Mouse (Mus musculus): ENCODE results near the gene Il1b. TPM values are rescaled to one million over a fixed set of nuclear protein-coding genes. Genes with fewer than 3 reads are reported as not detected.
A peak's percentile ranks its signal among the peaks of the same experiment; 100 is the strongest.

Gene Il1b
- total and polyA plus RNA-seq, 2 experiments from 2014 or later = 0.33 TPM; not detected in 1

DNA sequence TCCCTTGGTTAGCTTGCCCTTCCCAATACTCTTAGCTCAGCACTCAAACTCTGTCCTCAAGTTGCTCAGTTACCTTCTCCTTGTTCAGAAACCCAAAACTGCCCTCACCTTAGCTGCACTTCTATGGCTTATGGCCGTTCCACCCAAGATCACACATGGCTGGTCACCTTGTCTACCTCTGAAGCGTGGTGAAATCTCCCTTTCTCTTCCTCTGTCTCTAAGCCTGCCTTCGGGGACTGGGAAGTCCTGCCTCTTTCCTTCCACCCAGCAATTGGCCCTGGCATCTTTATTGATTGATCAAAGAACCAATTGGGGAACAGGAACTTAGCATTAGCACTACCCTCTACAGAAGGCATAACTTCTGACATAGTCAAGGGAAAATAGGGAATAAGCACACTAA, 27.2 kb upstream of the Il1b start:
- Histone ChIP-seq H3K9me3 (ENCODE audit: low read length) (no peaks in the 10 kb centered on the region), H3K36me3 (ENCODE audit: insufficient read depth, low read length) (no peaks in the 10 kb centered on the region), H3K27ac (ENCODE audit: low read depth, low read length) (no peak overlapping the region), H3K4me2 (ENCODE audit: low read depth, low read length, poor library complexity, severe bottlenecking) (no peak overlapping the region), H3K4me1 (ENCODE audit: insufficient read depth, low read length) (no peaks in the 10 kb centered on the region), H3K4me3 (ENCODE audit: low read depth, low read length) (no peak overlapping the region), H3K27me3 (ENCODE audit: insufficient read depth, low read length) (no peaks in the 10 kb centered on the region), H3K9ac (replicated peaks; ENCODE audit: low read length, poor library complexity, severe bottlenecking) (no peak overlapping the region)
- DNase-seq (ENCODE audit: low spot score) = no peak
- no peak for ATAC-seq (ENCODE audit: low FRiP score)
- no peak for TF ChIP-seq CTCF (IDR thresholded peaks at IDR 0.05)
- 67% methylated on average over 3 of the region's 3 CpGs for whole genome bisulfite sequencing

DNA sequence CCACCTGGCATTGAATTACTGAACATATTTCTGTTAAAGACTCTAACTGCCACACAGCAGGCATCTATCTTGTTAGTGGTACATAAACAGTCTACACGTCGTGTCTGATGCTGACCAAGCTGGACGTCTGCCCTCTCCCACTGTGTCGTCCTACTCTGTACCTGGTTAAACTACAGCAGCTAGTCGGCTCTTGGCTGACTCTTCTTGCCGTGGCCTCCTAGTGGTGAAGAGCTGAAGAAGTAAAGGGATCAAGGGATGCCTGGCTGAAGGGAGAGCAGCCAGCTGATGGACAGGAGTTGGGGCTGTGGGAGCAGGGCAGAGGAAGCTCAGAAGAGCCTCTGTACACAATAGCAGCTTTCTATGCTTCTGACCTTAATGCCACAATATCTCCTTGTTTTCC, 22.6 kb upstream of the Il1b start:
- H3K4me3 ChIP-seq (ENCODE audit: low read depth, low read length) = no peak overlapping the region
- H3K4me2 ChIP-seq (ENCODE audit: low read depth, low read length, poor library complexity, severe bottlenecking) = no peak overlapping the region
- no peaks in the 10 kb centered on the region for H3K9me3 ChIP-seq (ENCODE audit: low read length)
- ATAC-seq (ENCODE audit: low FRiP score) (no peak), DNase-seq (ENCODE audit: low spot score) (peak; percentile 4)
- H3K4me1 ChIP-seq (ENCODE audit: insufficient read depth, low read length) = no peaks in the 10 kb centered on the region
- H3K27me3 ChIP-seq (ENCODE audit: insufficient read depth, low read length) = no peaks in the 10 kb centered on the region
- peak; percentile 65 for TF ChIP-seq CTCF (IDR thresholded peaks at IDR 0.05)
- H3K9ac ChIP-seq (replicated peaks; ENCODE audit: low read length, poor library complexity, severe bottlenecking) = no peak overlapping the region
- no peak overlapping the region for H3K27ac ChIP-seq (ENCODE audit: low read depth, low read length)
- WGBS = 26% methylated on average over 6 of the region's 6 CpGs
- no peaks in the 10 kb centered on the region for H3K36me3 ChIP-seq (ENCODE audit: insufficient read depth, low read length)

DNA sequence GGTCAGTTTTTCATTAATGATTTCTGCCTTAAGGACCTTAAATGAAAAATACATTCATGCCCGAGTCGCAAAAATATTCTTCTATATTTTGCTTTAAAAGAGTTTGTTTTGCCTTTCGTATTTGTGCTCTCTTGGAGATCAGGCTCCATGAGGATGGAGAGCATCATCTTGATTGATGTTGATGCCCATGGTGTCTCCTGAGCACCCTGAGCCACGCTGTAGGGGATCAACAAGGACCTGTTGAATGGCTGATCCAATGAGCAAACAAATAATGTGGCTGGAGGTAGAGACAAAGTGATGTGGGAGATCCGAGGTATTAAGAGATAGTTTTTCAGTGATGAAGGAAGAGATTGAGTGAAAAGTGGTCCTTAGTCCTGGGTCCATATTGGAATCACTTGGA, 19.2 kb upstream of the Il1b start:
- no peak for DNase-seq (ENCODE audit: low spot score)
- H3K36me3 ChIP-seq (ENCODE audit: insufficient read depth, low read length) = no peaks in the 10 kb centered on the region
- H3K9ac ChIP-seq (replicated peaks; ENCODE audit: low read length, poor library complexity, severe bottlenecking) = no peak overlapping the region
- H3K9me3 ChIP-seq (ENCODE audit: low read length) = no peaks in the 10 kb centered on the region
- WGBS = 86% methylated on average over 5 of the region's 5 CpGs
- H3K4me2 ChIP-seq (ENCODE audit: low read depth, low read length, poor library complexity, severe bottlenecking) = no peak overlapping the region
- no peak for ATAC-seq (ENCODE audit: low FRiP score)
- no peaks in the 10 kb centered on the region for H3K4me1 ChIP-seq (ENCODE audit: insufficient read depth, low read length)
- TF ChIP-seq CTCF (IDR thresholded peaks at IDR 0.05) = no peak
- no peaks in the 10 kb centered on the region for H3K27me3 ChIP-seq (ENCODE audit: insufficient read depth, low read length)
- H3K4me3 ChIP-seq (ENCODE audit: low read depth, low read length) = no peak overlapping the region
- H3K27ac ChIP-seq (ENCODE audit: low read depth, low read length) = no peak overlapping the region

DNA sequence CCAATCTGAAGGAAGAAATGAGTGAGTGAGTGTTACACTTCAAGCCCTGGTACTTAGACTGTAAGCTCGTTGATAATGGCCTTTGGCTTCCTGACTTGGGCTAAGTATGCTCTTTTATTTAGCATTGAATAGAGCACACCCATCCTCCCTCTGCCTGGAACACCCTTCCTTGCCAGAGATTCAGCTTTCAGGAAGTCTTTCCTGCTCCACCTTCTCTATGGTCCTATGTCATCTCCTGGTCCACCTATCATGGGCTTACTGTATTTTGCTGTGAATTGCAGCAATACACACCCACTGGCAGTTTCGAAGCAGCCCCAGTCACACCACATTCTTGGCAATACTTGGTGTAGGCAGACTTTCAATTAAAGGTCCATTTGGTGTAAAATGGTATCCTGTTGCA, 18.4 kb upstream of the Il1b start:
- no peak overlapping the region for H3K9ac ChIP-seq (replicated peaks; ENCODE audit: low read length, poor library complexity, severe bottlenecking)
- H3K4me3 ChIP-seq (ENCODE audit: low read depth, low read length) = no peak overlapping the region
- no peak overlapping the region for H3K27ac ChIP-seq (ENCODE audit: low read depth, low read length)
- H3K36me3 ChIP-seq (ENCODE audit: insufficient read depth, low read length) = no peaks in the 10 kb centered on the region
- no peaks in the 10 kb centered on the region for H3K4me1 ChIP-seq (ENCODE audit: insufficient read depth, low read length)
- no peak for ATAC-seq (ENCODE audit: low FRiP score)
- no peak for DNase-seq (ENCODE audit: low spot score)
- H3K4me2 ChIP-seq (ENCODE audit: low read depth, low read length, poor library complexity, severe bottlenecking) = no peak overlapping the region
- 75% methylated on average over 2 of the region's 2 CpGs for WGBS
- no peaks in the 10 kb centered on the region for H3K9me3 ChIP-seq (ENCODE audit: low read length)
- no peaks in the 10 kb centered on the region for H3K27me3 ChIP-seq (ENCODE audit: insufficient read depth, low read length)
- no peak for TF ChIP-seq CTCF (IDR thresholded peaks at IDR 0.05)

DNA sequence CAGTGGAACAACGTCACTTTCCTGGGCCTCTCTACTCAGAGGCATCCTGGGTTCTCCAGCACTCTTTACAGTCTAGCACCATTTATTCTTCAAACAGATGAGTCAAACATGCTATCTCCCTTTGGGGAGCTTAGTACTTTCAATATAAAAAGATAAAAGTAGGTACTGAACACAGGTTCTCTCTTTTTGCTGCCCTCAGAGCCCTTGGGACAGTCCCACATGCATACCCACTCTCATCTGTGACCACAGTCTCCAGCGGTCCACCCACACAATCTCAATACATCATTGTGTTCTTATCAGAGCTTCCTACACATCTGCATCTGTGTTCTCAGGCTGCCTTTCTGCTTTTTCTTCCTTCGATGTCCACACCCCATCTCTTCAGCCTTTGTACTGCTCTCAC, 14.4 kb upstream of the Il1b start:
- Histone ChIP-seq H3K27ac (ENCODE audit: low read depth, low read length) (no peak overlapping the region), H3K36me3 (ENCODE audit: insufficient read depth, low read length) (no peaks in the 10 kb centered on the region), H3K4me2 (ENCODE audit: low read depth, low read length, poor library complexity, severe bottlenecking) (no peak overlapping the region), H3K9ac (replicated peaks; ENCODE audit: low read length, poor library complexity, severe bottlenecking) (no peak overlapping the region), H3K4me3 (ENCODE audit: low read depth, low read length) (no peak overlapping the region), H3K4me1 (ENCODE audit: insufficient read depth, low read length) (no peaks in the 10 kb centered on the region), H3K9me3 (ENCODE audit: low read length) (no peaks in the 10 kb centered on the region), H3K27me3 (ENCODE audit: insufficient read depth, low read length) (no peaks in the 10 kb centered on the region)
- WGBS = 89% methylated on average over 3 of the region's 3 CpGs
- TF ChIP-seq CTCF (IDR thresholded peaks at IDR 0.05) = no peak
- no peak for ATAC-seq (ENCODE audit: low FRiP score)
- DNase-seq (ENCODE audit: low spot score) = no peak

DNA sequence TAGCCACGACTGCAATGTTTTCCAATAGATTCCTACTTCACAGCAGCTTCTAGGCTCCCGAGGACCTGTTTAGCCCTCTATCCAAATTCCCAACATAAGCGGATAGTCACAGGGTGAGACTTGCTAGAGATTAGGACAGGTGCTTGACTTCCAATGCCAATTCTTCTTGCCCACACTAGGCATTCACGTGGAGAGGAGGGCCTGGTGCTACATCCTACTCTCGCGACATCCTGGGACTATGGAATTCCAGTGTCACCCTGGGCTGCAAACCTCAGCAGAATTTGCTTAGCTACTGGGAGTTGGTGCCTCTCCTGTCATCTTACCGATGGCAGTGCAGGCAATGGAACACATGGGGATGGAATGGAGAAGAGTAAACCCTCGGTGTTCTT, 13.3 kb upstream of the Il1b start:
- 83% methylated on average over 8 of the region's 8 CpGs for WGBS
- Histone ChIP-seq H3K36me3 (ENCODE audit: insufficient read depth, low read length) (no peaks in the 10 kb centered on the region), H3K9ac (replicated peaks; ENCODE audit: low read length, poor library complexity, severe bottlenecking) (no peak overlapping the region), H3K9me3 (ENCODE audit: low read length) (no peaks in the 10 kb centered on the region), H3K4me1 (ENCODE audit: insufficient read depth, low read length) (no peaks in the 10 kb centered on the region), H3K27me3 (ENCODE audit: insufficient read depth, low read length) (no peaks in the 10 kb centered on the region), H3K4me2 (ENCODE audit: low read depth, low read length, poor library complexity, severe bottlenecking) (no peak overlapping the region), H3K27ac (ENCODE audit: low read depth, low read length) (no peak overlapping the region), H3K4me3 (ENCODE audit: low read depth, low read length) (no peak overlapping the region)
- ATAC-seq (ENCODE audit: low FRiP score) = no peak
- DNase-seq (ENCODE audit: low spot score) = no peak
- TF ChIP-seq CTCF (IDR thresholded peaks at IDR 0.05) = no peak

Data from midbrain, postnatal 0 days (tissue).